Mouse (Mus musculus) hematopoietic stem cell, adult 5-6 weeks (primary cell): ENCODE results near the gene Tmem125. TPM values are rescaled to one million over a fixed set of nuclear protein-coding genes. Genes with fewer than 3 reads are reported as not detected.
"Not testable (repeated sequence)": the region's sequence is repeated elsewhere in the genome, so short reads cannot be mapped to it uniquely, and the experiment has no call there.

Source experiments
- ATAC-seq, 2 experiments: fragments of 125-278 bp in 1 of 2; replicated peaks in 1 of 2; 2 replicates each; pipeline ENCODE4 v1.8.0; 2016 to 2017; ENCODE audit warnings: inconsistent platforms in 2 of 2, mild to moderate bottlenecking in 2 of 2, moderate number of reproducible peaks in 2 of 2, low read depth in 1 of 2, moderate TSS enrichment in 1 of 2; ENCODE audit not compliant: low FRiP score in 2 of 2, poor library complexity in 2 of 2, severe bottlenecking in 2 of 2, insufficient read depth in 1 of 2, low TSS enrichment in 1 of 2
- total RNA-seq: library from RNA; stranded (forward); fragments of 172-1452, 232-1000 nt; gene quantifications from 2 replicates; pipeline ENCODE4 v1.2.3, GENCODE M21; 2017

The Tmem125 gene
- total RNA-seq, result not detected in 2 replicates

GRCm38 (mm10) chr4:118543592-118544260 is at the start of gene Tmem125:
Gene Tmem125 (minus strand): TSS chr4:118544044.
- peak; percentile 24 to 30; a peak in 1 of 4 replicates for ATAC-seq

DNA sequence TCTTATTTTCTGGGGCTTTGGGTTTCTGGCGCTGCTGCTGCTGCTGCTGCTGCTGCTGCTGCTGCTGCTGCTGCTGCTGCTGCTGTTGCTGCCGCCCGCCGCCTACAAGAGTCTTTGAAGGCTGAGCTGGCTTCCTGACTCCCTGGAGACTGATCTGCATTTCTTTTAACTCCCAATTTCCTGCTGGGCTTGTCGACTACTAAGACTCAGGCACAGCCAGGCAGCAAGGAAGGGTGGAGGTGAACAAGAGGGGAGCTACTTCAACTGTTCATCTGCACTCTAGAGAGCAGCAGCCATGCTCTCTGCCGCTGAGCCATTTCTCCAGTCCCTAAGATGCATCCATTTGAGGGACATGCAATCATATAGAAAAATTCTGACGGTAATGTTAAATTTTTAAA is 45.9 kb upstream of the Tmem125 start:
- no peak for ATAC-seq

GRCm38 (mm10) chr4:118589053-118589732 is 45.3 kb upstream of the Tmem125 start:
- no peak for ATAC-seq

- no peak for ATAC-seq
Measured at GRCm38 (mm10) chr4:118582629-118583028, 38.8 kb upstream of the Tmem125 start.

DNA sequence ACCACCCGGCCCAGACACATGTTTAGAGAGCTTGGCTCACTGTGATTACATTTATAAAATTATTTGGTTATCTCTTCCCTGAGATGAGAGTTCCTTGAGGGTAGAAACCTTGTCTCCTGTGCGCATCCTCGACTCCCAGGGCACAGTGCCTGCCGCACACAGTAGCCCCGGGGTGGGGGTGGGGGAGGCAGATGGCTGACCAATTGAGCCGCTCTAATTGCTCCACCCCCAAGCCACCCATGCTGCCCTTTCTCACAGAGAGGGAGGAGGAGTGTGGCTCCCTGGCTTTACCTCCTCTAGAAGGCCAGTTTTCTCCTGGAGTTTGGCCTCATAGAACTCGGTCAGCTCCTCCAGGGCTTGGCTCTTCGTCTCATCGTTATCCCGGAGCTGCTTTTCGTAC is 37.7 kb upstream of the Tmem125 start:
- no peak for ATAC-seq

GRCm38 (mm10) chr4:118579313-118579712 is 35.5 kb upstream of the Tmem125 start:
- peak in 1 of 2 experiments; percentile 55; a peak in 1 of 4 replicates for ATAC-seq

- peak; percentile 54 to 82; a peak in 3 of 4 replicates for ATAC-seq
Measured at GRCm38 (mm10) chr4:118576097-118576496, 32.3 kb upstream of the Tmem125 start.

DNA sequence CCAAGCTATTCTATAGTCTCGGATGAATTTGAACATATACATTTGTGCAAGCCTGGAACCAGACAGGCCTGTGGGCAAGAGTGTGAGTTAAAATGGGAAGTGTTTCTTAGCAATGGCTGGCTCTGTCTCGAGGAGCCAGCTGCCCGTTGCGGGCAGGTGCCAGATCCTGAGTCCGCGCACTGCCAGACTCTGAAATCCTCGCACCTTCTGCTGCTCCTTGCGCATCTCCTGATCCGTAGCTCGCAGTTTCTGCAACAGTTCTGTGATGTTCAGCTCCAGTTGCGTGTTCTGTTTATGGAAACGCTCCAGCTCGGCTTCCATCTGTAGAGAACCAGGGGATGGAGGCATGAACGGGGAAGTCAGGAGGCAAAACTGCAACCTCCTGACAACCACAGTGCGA is 27.6 kb upstream of the Tmem125 start:
- no peak for ATAC-seq

DNA sequence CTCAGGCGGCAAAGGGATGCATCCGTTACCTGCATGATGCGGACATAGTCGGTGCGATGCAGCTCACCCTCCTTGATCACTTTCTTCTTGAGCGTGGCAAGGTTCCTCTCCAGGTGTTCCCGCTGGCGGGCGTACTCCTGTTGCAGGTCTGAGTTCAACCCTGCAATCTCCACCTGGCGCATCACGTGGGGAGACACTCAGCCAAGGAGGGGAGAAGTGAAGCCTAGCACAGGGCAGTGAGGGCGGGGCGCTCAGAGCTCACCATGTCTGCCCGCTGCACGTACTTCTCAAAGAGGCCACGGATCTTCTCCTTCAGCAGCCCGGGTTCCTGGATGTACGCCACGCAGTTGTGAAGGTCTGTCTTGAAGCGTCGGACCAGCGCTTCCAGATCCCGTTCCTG is 25.5 kb upstream of the Tmem125 start:
- no peak for ATAC-seq

DNA sequence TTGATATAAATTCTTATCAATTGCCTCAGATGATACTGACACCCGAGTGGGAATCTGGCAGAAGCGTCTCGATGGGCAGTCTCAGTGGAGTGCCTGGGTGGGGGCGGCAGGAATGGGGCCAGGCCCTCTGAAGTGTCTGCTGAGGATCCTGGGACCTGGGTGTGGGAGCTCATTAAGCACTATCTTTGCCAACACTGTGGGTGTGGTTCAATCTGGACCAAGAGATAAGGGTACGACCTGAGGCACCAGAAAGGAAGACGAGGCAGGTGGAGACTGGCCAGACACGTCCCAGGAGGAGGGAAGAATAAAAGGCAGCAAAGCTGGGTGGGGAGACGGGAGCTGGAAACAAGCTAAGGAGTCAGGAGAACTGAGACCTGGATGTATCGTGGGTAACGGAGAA is 24.9 kb upstream of the Tmem125 start:
- no peak for ATAC-seq

GRCm38 (mm10) chr4:118566161-118566676 is 22.4 kb upstream of the Tmem125 start:
- ATAC-seq, result peak; percentile 74 to 83

- no peak for ATAC-seq
Measured at GRCm38 (mm10) chr4:118564926-118565279, 21.1 kb upstream of the Tmem125 start.

DNA sequence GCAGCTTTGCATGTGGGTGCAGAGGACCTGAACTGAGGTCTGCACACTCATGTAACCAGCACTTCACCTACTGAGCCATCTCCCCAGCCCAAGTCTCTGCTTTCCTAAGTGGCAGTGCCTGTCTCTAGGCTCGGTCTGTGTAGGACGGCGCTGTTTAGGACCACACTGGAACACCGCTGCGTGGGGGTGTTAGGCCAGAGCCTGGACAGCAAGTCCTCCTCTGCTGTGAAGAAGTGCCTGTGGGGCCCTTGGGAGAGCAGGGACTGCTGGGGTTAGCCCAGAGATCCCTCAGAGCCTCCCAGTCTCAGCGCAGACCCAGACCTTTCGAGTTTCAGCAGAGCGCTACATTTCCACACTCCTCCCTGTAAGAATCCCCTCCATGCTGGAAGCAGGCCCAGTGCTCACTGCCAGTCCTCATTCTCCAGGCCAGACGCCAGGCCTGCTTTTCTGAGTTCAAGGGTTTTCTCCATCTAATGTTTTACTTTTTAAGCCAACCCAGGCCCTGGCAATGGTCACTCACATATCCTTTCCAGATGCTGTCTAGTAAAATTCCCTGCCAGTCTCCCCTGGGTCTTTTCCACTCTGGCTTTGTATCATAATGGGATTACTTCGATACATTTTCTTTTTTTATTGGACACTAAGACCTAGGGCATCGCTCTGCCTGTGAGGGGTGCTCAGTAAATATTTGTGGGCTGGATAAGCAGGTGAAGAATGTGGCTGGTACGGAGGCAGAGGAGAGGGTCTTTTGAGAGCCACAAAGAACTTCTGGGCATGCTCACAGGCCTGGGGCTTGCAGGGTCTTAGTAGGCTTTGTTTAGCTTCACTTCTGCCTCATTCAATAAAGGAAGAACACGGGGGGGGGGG is 20.4 kb upstream of the Tmem125 start:
- ATAC-seq, result no peak

- no peak for ATAC-seq
Measured at GRCm38 (mm10) chr4:118553039-118553649, 9.3 kb upstream of the Tmem125 start.

GRCm38 (mm10) chr4:118548130-118548480 is 4.3 kb upstream of the Tmem125 start:
- not testable (repeated sequence) for ATAC-seq

- peak; percentile 48 to 70 for ATAC-seq
Measured at GRCm38 (mm10) chr4:118547424-118548129, 3.7 kb upstream of the Tmem125 start.
